Mouse (Mus musculus) hindbrain, postnatal 0 days (tissue): ENCODE measurements around the gene Sparcl1. TPM values are rescaled to one million over a fixed set of nuclear protein-coding genes. Genes with fewer than 3 reads are reported as not detected.

Experiments used
- ATAC-seq: fragments of 200-750 bp; cut with Nextera tagmentation; 2 replicates; pipeline ENCODE4 v1.8.0; 2017; ENCODE audit warnings: mild to moderate bottlenecking, moderate TSS enrichment, moderate library complexity
- DNase-seq: peaks from one replicate; pipeline ENCODE4 v3.0.0-alpha.2; 2015; ENCODE audit warnings: low spot score
- H3K27ac ChIP-seq: fragments of 300-500 bp; sonication (generic); 2 replicates; pipeline ENCODE4 v1.5.1; 2014; ENCODE audit warnings: mild to moderate bottlenecking
- H3K27me3 ChIP-seq: fragments of 300-500 bp; sonication (generic); 2 replicates; pipeline ENCODE4 v1.6.1; 2014; ENCODE audit warnings: low read length, mixed read lengths; ENCODE audit not compliant: insufficient read depth
- H3K36me3 ChIP-seq: fragments of 300-500 bp; sonication (generic); 2 replicates; pipeline ENCODE4 v1.6.1; 2014; ENCODE audit warnings: low read length, mixed read lengths; ENCODE audit not compliant: insufficient read depth
- H3K4me1 ChIP-seq: fragments of 300-500 bp; sonication (generic); 2 replicates; pipeline ENCODE4 v1.6.1; 2014; ENCODE audit warnings: antibody characterized with exemption, low read length, mixed read lengths; ENCODE audit not compliant: insufficient read depth
- H3K4me2 ChIP-seq: fragments of 300-500 bp; sonication (generic); 2 replicates; pipeline ENCODE4 v1.6.1; 2014; ENCODE audit warnings: low read depth, mild to moderate bottlenecking, low read length, moderate library complexity, mixed read lengths
- H3K4me3 ChIP-seq: fragments of 300-500 bp; sonication (generic); 2 replicates; pipeline ENCODE4 v1.5.1; 2014; ENCODE audit warnings: low read length
- H3K9ac ChIP-seq: fragments of 300-500 bp; sonication (generic); replicated peaks from 2 replicates; pipeline ENCODE4 v1.6.1; 2014; ENCODE audit warnings: mild to moderate bottlenecking, low read length, moderate library complexity, mixed read lengths
- H3K9me3 ChIP-seq: fragments of 300-500 bp; sonication (generic); 2 replicates; pipeline ENCODE4 v1.6.1; 2016; ENCODE audit warnings: low read length, mixed read lengths
- CTCF ChIP-seq: IDR thresholded peaks from 2 replicates; pipeline ENCODE4 v1.5.1; 2016; ENCODE audit warnings: antibody characterized with exemption, control low read depth, low read depth
- WGBS: fragments of 180-500 bp; shearing (Covaris S2); extraction: QIAGEN DNeasy Blood & Tissue Kit; methylation state at CpG from one replicate; pipeline ENCODE4 v1.1.7; 2014; 5-methylcytosine and 5-hydroxymethylcytosine counted together
- microRNA-seq, 2 experiments: library from miRNA; unstranded; fragments of <30 nt; microRNA quantifications; one replicate each; pipeline ENCODE4; 2016
- polyA plus RNA-seq: library from polyadenylated mRNA; unstranded; fragments of >200 nt; fragmentation: Nextera tagmentation; extraction: Ambion mirVana; gene quantifications from 2 replicates; pipeline ENCODE4 v1.2.1, GENCODE M21; 2015
- total RNA-seq: library from RNA; depleted of rRNA; stranded (reverse); fragments of >200 nt; gene quantifications from 2 replicates; pipeline ENCODE4 v1.2.3, GENCODE M21; 2014; rRNA removed

Sparcl1 gene
- total and polyA plus RNA-seq, 2 experiments from 2014 or later: 660 to 782 TPM

DNA sequence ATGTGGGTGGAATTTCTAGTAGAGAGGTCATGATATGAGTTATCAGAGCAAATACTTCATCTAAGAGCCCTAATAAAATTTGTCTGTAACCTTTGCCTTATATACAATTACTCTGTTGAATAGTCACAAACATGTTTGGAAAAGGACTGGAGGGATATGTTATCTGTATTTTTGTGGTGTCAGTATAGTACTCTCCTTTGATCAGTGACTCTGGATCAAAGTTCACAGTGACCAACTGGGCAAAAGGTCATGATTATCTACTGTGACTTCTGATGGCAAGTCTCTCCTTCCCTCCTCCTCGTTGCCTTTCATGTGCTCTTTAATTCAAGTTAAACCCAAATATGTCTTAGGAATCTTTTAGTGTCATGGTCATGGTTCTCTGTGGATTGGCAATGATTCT, 77.7 kb downstream of the Sparcl1 start:
- Histone ChIP-seq H3K36me3 (no peaks in the 10 kb centered on the region), H3K9ac (no peak overlapping the region), H3K4me1 (no peaks in the 10 kb centered on the region), H3K4me3 (no peak overlapping the region), H3K9me3 (no peaks in the 10 kb centered on the region), H3K27ac (no peak overlapping the region), H3K4me2 (no peak overlapping the region), H3K27me3 (no peaks in the 10 kb centered on the region)
- no peak for DNase-seq
- ATAC-seq: no peak
- 56% methylated on average over 1 of the region's 1 CpGs for WGBS
- TF ChIP-seq CTCF: no peak

DNA sequence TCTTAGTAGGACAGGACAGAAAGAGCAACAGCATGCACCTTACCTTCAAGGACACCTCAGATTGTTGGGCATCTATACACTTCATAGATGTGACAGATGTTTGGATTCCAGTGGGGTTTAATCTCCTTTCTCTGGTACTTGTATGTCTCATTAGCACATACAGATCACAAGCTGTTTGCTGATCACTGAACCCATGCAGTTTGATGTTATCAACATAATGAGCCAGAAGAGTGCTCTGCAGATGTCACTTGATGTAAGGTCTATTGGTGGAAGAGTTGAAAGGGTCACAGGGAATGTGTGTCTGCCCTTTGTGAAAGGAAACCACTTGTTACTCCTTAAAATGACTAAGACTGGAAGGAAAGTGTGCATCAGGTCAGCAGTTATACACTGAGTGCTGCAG, 78.5 kb downstream of the Sparcl1 start:
- Histone ChIP-seq H3K4me1 (no peaks in the 10 kb centered on the region), H3K4me3 (no peak overlapping the region), H3K27ac (no peak overlapping the region), H3K27me3 (no peaks in the 10 kb centered on the region), H3K9ac (no peak overlapping the region), H3K9me3 (no peaks in the 10 kb centered on the region), H3K4me2 (no peak overlapping the region), H3K36me3 (no peaks in the 10 kb centered on the region)
- ATAC-seq (no peak), DNase-seq (no peak)
- TF ChIP-seq CTCF: no peak

DNA sequence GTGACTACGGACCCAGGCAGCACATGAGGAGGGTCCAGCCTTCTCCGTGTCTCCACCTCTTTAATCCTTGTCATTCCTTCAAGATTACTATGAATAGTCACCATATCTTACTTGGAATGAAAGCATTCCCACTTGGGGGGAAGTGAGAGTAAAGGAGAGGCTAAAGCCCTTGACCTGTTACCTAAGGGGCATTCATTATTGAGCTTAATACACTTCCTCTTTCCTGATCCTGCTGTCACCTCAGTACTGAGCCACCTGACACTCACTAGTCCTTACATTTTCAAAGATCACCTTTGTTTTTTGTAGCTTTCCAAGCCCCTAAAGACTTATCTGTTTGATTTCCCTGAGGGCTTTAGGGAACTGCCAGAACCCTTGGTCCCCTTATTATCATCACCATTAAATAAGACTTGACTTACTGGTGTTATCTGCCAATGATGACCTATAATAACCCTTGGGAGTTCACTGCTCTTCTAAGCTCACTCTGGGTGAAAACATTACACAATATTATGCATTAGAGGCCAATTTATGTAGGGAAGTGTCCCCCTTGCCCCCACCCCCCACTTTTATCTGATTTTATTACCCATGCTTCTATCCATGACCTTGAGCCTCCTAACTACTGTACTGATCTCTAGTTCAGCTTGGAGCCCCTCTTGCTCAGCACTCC, 81.0 kb downstream of the Sparcl1 start:
- DNase-seq: no peak
- Histone ChIP-seq H3K27ac (no peak overlapping the region), H3K4me2 (no peak overlapping the region), H3K36me3 (no peaks in the 10 kb centered on the region), H3K9me3 (no peaks in the 10 kb centered on the region), H3K27me3 (no peaks in the 10 kb centered on the region), H3K4me1 (no peaks in the 10 kb centered on the region), H3K4me3 (no peak overlapping the region), H3K9ac (no peak overlapping the region)
- 88% methylated on average over 2 of the region's 2 CpGs for WGBS
- ATAC-seq: no peak
- TF ChIP-seq CTCF: no peak

Small RNA genes lying within 50 kb of the gene (microRNA-seq; reads per million reads assigned to microRNA genes)
- gene Mir5619: 2.8 to 2.9 reads per million in 2 experiments

Other genes starting within 250 kb of the Sparcl1 start
- gene Klhl8, start 202.5 kb downstream of the Sparcl1 start, total RNA-seq: 38.7 and 40.1 TPM in 2 replicates
- gene Klhl8, start 202.5 kb downstream of the Sparcl1 start, polyA plus RNA-seq: 32.0 and 33.4 TPM in 2 replicates
- not detected in 2 replicates for gene Hsd17b13, start 136.3 kb downstream of the Sparcl1 start, total RNA-seq
- gene Hsd17b13, start 136.3 kb downstream of the Sparcl1 start, polyA plus RNA-seq: not detected in 2 replicates
- gene Hsd17b11, start 91.8 kb downstream of the Sparcl1 start, total RNA-seq: 15.2 and 20.5 TPM in 2 replicates
- gene Hsd17b11, start 91.8 kb downstream of the Sparcl1 start, polyA plus RNA-seq: 4.5 and 5.4 TPM in 2 replicates
- 54.9 and 59.1 TPM in 2 replicates for gene Nudt9, start 67.4 kb downstream of the Sparcl1 start, total RNA-seq
- gene Nudt9, start 67.4 kb downstream of the Sparcl1 start, polyA plus RNA-seq: 72.6 and 80.2 TPM in 2 replicates
- 0.58 TPM in 1 of 2 replicates, not detected in the other for gene Gm17660, start 36.1 kb downstream of the Sparcl1 start, total RNA-seq
- 0.61 TPM in 1 of 2 replicates, not detected in the other for gene Gm17660, start 36.1 kb downstream of the Sparcl1 start, polyA plus RNA-seq
- gene Dspp, start 57.0 kb upstream of the Sparcl1 start, total RNA-seq: not detected in 2 replicates
- gene Dspp, start 57.0 kb upstream of the Sparcl1 start, polyA plus RNA-seq: not detected in 2 replicates
- gene Dmp1, start 88.9 kb upstream of the Sparcl1 start, total RNA-seq: 0.26 TPM in 1 of 2 replicates, not detected in the other
- 0.21 and 0.24 TPM in 2 replicates for gene Dmp1, start 88.9 kb upstream of the Sparcl1 start, polyA plus RNA-seq
- gene Ibsp, start 185.4 kb upstream of the Sparcl1 start, total RNA-seq: 0.37 TPM in 1 of 2 replicates, not detected in the other
- gene Ibsp, start 185.4 kb upstream of the Sparcl1 start, polyA plus RNA-seq: 0.20 TPM in 1 of 2 replicates, not detected in the other
- not detected in 2 replicates for gene Mepe, start 211.6 kb upstream of the Sparcl1 start, total RNA-seq
- gene Mepe, start 211.6 kb upstream of the Sparcl1 start, polyA plus RNA-seq: not detected in 2 replicates